ENCODE assay signal across 10 mouse cellular contexts in the genomic region with DNA sequence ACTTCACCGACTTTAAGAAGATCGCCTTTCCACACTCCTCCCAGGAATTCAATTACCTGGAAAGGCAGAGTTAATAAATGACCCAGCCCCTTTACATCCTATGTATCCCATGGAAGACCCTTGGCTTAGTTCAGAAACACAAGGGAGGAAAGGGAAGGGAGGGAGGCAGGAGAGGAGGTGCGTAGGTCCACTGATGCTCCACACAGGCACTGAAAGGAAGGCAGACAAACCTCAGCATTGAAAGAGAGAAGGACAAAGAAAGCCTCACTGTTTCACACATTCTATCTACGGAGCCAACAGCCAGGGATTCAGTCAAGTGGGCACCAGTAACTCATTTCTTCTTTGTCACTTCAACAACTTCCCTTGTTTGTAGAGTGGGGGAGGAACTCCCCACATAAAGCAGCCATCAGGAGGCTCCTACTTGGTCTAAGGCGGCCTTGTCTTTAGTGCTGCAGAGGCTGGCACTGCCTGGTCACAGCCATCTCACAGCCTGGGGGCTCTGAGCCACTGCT.
DNase-seq lines count a peak whose midpoint lies in the region; ATAC-seq lines count a peak whose summit lies in the region.
"Had no signal": no experiment of that assay in that cellular context is flagged by ENCODE, and none has a peak within 500 bp of the region (broad histone marks: within the 10 kb centered on the region; RNA-seq: fewer than 3 reads in every experiment).

No protein-coding gene starts in this region.

- ATAC-seq in hindbrain, embryonic 14.5 days (ENCODE audit: low FRiP score), result peak; percentile 72; the same call in 1 of the 2 replicates
- ATAC-seq in midbrain, embryonic 14.5 days (ENCODE audit: low FRiP score, low TSS enrichment), result 0 out of 2 replicates have a peak, but pooled peaks have one; percentile 40
- no peak for ATAC-seq in inflammation-experienced regulatory T-cells, adult 6 months

- H3K4me3 ChIP-seq in embryonic facial prominence, embryonic 10.5 days, result no peak overlapping the region
- no peak overlapping the region for H3K4me3 ChIP-seq in hindbrain, embryonic 14.5 days (replicated peaks; ENCODE audit: low read length)
- no peak overlapping the region for H3K4me3 ChIP-seq in midbrain, embryonic 14.5 days (replicated peaks; ENCODE audit: low read depth, low read length)
- H3K4me3 ChIP-seq: limb, embryonic 15.5 days had no signal

- H3K4me1 ChIP-seq in embryonic facial prominence, embryonic 10.5 days, result peaks cover 11% of the 10 kb centered on the region
- peaks cover 6% of the 10 kb centered on the region; the same call in 1 of the 2 replicates for H3K4me1 ChIP-seq in hindbrain, embryonic 14.5 days (replicated peaks; ENCODE audit: control insufficient read depth, insufficient read depth, low read length)
- H3K4me1 ChIP-seq in midbrain, embryonic 14.5 days (ENCODE audit: control insufficient read depth, insufficient read depth, low read length), result 0 out of 2 replicates have a peak, but pooled peaks cover 10% of the 10 kb centered on the region
- H3K4me1 ChIP-seq: limb, embryonic 15.5 days had no signal

- 66% methylated on average over 5 of the region's 5 CpGs for WGBS in embryonic facial prominence, embryonic 10.5 days
- 29% methylated on average over 5 of the region's 5 CpGs for whole genome bisulfite sequencing in hindbrain, embryonic 14.5 days
- WGBS in midbrain, embryonic 14.5 days, result 59% methylated on average over 5 of the region's 5 CpGs

- DNase-seq in layer of hippocampus, adult 11-12 months (ENCODE audit: low spot score), result peak; percentile 59
- no peak for DNase-seq in layer of hippocampus, adult 9-10 months (ENCODE audit: low spot score)
- no peak for DNase-seq in embryonic facial prominence, embryonic 10.5 days (ENCODE audit: low spot score)
- DNase-seq in hindbrain, embryonic 14.5 days (ENCODE audit: low spot score), result no peak
- DNase-seq in midbrain, embryonic 14.5 days, result no peak
- DNase-seq in urinary bladder, postnatal 4 days (ENCODE audit: low spot score in 2 of 2), result no peak
- DNase-seq in kidney, postnatal 36 days, result no peak
- DNase-seq: thymus, postnatal 36 days had no signal

- peak overlapping the region; percentile 19; the same call in 1 of the 2 replicates for H3K27ac ChIP-seq in embryonic facial prominence, embryonic 10.5 days (replicated peaks)
- 0 out of 2 replicates have a peak overlapping the region, but pooled peaks have one; percentile 29 for H3K27ac ChIP-seq in hindbrain, embryonic 14.5 days
- H3K27ac ChIP-seq in midbrain, embryonic 14.5 days (replicated peaks; ENCODE audit: low read depth, low read length), result no peak overlapping the region
- H3K27ac ChIP-seq: limb, embryonic 15.5 days had no signal

- no peak overlapping the region for H3K4me2 ChIP-seq in hindbrain, embryonic 14.5 days (replicated peaks)
- H3K4me2 ChIP-seq in midbrain, embryonic 14.5 days (ENCODE audit: low read length), result no peak overlapping the region
- H3K4me2 ChIP-seq: limb, embryonic 15.5 days had no signal

- H3K9ac ChIP-seq in hindbrain, embryonic 14.5 days, result no peak overlapping the region
- H3K9ac ChIP-seq in midbrain, embryonic 14.5 days (replicated peaks; ENCODE audit: low read length), result no peak overlapping the region
- H3K9ac ChIP-seq: limb, embryonic 15.5 days had no signal

- no peaks in the 10 kb centered on the region for H3K27me3 ChIP-seq in embryonic facial prominence, embryonic 10.5 days (replicated peaks; ENCODE audit: low read depth, poor library complexity, severe bottlenecking)
- no peaks in the 10 kb centered on the region for H3K27me3 ChIP-seq in hindbrain, embryonic 14.5 days (ENCODE audit: control insufficient read depth, insufficient read depth, low read length)
- no peaks in the 10 kb centered on the region for H3K27me3 ChIP-seq in midbrain, embryonic 14.5 days (ENCODE audit: control insufficient read depth, insufficient read depth, low read length)
- H3K27me3 ChIP-seq: limb, embryonic 15.5 days had no signal

- no peaks in the 10 kb centered on the region for H3K9me3 ChIP-seq in embryonic facial prominence, embryonic 10.5 days
- no peaks in the 10 kb centered on the region for H3K9me3 ChIP-seq in hindbrain, embryonic 14.5 days (ENCODE audit: control insufficient read depth, low read length)
- no peaks in the 10 kb centered on the region for H3K9me3 ChIP-seq in midbrain, embryonic 14.5 days (ENCODE audit: control insufficient read depth, low read length)
- H3K9me3 ChIP-seq: limb, embryonic 15.5 days had no signal

- H3K36me3 ChIP-seq in embryonic facial prominence, embryonic 10.5 days (replicated peaks), result 0 out of 2 replicates have a peak, but pooled peaks cover 6% of the 10 kb centered on the region
- no peaks in the 10 kb centered on the region; the same call in 1 of the 2 replicates for H3K36me3 ChIP-seq in hindbrain, embryonic 14.5 days (replicated peaks; ENCODE audit: control insufficient read depth, insufficient read depth)
- H3K36me3 ChIP-seq in midbrain, embryonic 14.5 days (ENCODE audit: control insufficient read depth, insufficient read depth, low read length), result 0 out of 2 replicates have a peak, but pooled peaks cover 5% of the 10 kb centered on the region
- H3K36me3 ChIP-seq: limb, embryonic 15.5 days had no signal
